Mouse (Mus musculus): ENCODE measurements around the gene Nubp2.

The Nubp2 gene

GRCm38 (mm10) chr17:24886134-24886931 is at the start of gene Nubp2, which contains the start of gene Spsb3:
Gene Nubp2 (minus strand): TSS chr17:24886349.
Gene Spsb3 (plus strand): TSS chr17:24886643.
- peak; percentile 93 for DNase-seq (ENCODE audit: low spot score)

GRCm38 (mm10) chr17:24935666-24936065 is 49.5 kb upstream of the Nubp2 start:
- DNase-seq (ENCODE audit: low spot score): no peak

- no peak for DNase-seq (ENCODE audit: low spot score)
These were observed 48.8 kb upstream of the Nubp2 start for GRCm38 (mm10) chr17:24934926-24935325.

- DNase-seq (ENCODE audit: low spot score): no peak
These were observed 47.0 kb upstream of the Nubp2 start for GRCm38 (mm10) chr17:24933163-24933562.

- no peak for DNase-seq (ENCODE audit: low spot score)
These were observed 46.3 kb upstream of the Nubp2 start for GRCm38 (mm10) chr17:24932431-24932830.

- DNase-seq (ENCODE audit: low spot score): no peak
These were observed 43.4 kb upstream of the Nubp2 start for GRCm38 (mm10) chr17:24929506-24929905.

- DNase-seq (ENCODE audit: low spot score): no peak
These were observed 37.1 kb upstream of the Nubp2 start for GRCm38 (mm10) chr17:24923246-24923645.

- no peak for DNase-seq (ENCODE audit: low spot score)
These were observed 27.8 kb upstream of the Nubp2 start for GRCm38 (mm10) chr17:24913984-24914383.

GRCm38 (mm10) chr17:24907591-24907990 is 21.4 kb upstream of the Nubp2 start:
- DNase-seq (ENCODE audit: low spot score): no peak

GRCm38 (mm10) chr17:24903767-24904166 is 17.6 kb upstream of the Nubp2 start:
- DNase-seq (ENCODE audit: low spot score): no peak

GRCm38 (mm10) chr17:24902671-24903474 is 16.7 kb upstream of the Nubp2 start:
- DNase-seq (ENCODE audit: low spot score): no peak

- no peak for DNase-seq (ENCODE audit: low spot score)
These were observed 16.0 kb upstream of the Nubp2 start for GRCm38 (mm10) chr17:24902124-24902523.

GRCm38 (mm10) chr17:24900014-24900413 is 13.9 kb upstream of the Nubp2 start:
- no peak for DNase-seq (ENCODE audit: low spot score)

- no peak for DNase-seq (ENCODE audit: low spot score)
These were observed 13.0 kb upstream of the Nubp2 start for GRCm38 (mm10) chr17:24899153-24899552.

- DNase-seq (ENCODE audit: low spot score): no peak
These were observed 12.1 kb upstream of the Nubp2 start for GRCm38 (mm10) chr17:24898041-24898854.

GRCm38 (mm10) chr17:24897600-24897999 is 11.5 kb upstream of the Nubp2 start:
- no peak for DNase-seq (ENCODE audit: low spot score)

- no peak for DNase-seq (ENCODE audit: low spot score)
These were observed 10.8 kb upstream of the Nubp2 start for GRCm38 (mm10) chr17:24896993-24897269.

GRCm38 (mm10) chr17:24896241-24896992 is 10.3 kb upstream of the Nubp2 start, which contains the start of gene Nme3:
Gene Nme3 (plus strand): TSS chr17:24896500.
- DNase-seq (ENCODE audit: low spot score): no peak

GRCm38 (mm10) chr17:24895571-24896240 is 9.6 kb upstream of the Nubp2 start:
- no peak for DNase-seq (ENCODE audit: low spot score)

- no peak for DNase-seq (ENCODE audit: low spot score)
These were observed 8.9 kb upstream of the Nubp2 start, which contains the start of the genes Eme2 and Mrps34 for GRCm38 (mm10) chr17:24894995-24895547. Gene Eme2 (minus strand): TSS chr17:24895087. Gene Mrps34 (plus strand): TSS chr17:24895116.
